Mouse (Mus musculus) frontal cortex, adult 2 months (tissue): ENCODE data around the gene Lrig1. TPM values are rescaled to one million over a fixed set of nuclear protein-coding genes. Genes with fewer than 3 reads are reported as not detected.

ENCODE experiments used
- DNase-seq, 2 experiments: peaks; one replicate each; pipeline ENCODE4 v3.0.0; 2022; ENCODE audit warnings: low spot score in 1 of 2; ENCODE audit errors: extremely low spot score in 1 of 2
- polyA plus RNA-seq: library from polyadenylated mRNA; depleted of rRNA; stranded (reverse); fragments of >200 nt; gene quantifications from 2 replicates; pipeline ENCODE4 v1.2.3, GENCODE M21; 2012

The Lrig1 gene
- polyA plus RNA-seq, 1 experiment, result 33.3 TPM

DNA sequence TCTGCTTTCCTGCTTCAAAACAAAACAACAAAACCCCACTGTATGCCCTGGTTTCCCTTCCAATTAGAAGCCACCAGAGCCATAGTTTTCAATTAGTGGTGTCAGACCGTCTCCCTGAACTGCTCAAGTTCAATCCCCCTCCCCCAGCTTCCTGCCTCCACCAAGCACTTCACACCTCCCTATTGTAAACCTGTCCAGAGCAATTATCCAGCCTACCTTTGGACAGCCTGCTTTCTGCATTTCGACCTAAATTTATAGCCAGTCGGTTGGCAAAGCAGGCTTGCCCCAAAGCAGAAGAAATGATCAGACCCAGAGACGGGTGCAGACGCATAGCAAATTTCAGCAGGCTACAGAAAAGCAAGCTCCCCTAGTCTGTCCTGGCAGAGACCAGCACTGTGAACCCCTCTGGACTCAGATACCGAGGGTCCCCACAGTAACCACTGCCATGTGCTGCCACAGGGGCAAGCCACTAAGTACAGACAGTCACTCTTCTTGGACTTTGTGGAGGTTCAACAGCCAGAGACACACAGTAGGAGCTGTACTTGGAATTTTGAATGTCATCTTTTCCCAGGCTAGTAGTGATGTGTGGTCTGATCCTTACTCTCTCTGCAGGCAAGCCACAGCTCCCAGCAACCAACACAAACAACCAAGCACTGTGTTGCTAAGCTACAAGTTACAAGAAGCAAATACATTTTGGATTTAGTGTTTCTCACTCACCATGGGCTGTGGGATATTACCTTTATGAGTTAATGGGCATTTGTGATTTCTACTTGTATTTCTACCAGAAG, 21.4 kb downstream of the Lrig1 start:
- DNase-seq, result no peak

DNA sequence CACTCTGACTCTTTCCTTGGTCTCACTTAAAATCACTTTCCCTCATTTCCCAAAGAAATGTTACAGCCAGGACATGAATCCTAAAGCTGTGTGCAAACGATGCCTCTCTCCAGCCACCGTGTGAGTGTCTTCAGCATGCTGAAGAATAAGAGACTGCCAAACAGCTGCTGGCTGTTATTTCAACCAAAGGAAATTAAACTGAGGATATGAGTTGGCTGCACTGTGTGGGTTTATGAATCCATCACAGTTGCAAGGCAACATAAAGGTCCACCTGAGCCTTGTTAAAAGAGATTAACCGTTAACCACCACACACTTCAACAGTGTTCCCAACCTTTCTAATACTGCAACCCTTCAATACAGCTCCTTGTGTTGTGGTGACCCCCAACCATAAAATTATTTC, 22.5 kb downstream of the Lrig1 start:
- DNase-seq, result no peak

DNA sequence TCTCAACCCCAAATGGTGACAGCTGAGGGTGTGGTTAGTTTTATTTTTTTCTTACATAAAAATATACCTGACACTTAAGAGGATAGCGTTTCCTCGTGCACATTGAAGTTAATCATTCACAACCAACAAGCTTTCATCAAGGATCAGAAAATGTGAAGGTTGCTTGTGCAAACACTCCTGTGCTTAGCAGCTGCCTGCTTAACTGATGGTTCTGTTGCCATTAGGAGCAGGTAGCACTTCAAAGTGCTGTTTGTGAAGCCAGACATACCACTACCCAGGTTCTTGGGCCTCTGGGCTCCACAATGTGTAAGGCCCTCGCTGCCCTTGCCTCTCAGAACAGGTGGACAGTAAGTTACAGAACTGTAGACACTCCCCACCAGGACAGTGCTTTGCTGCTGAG, 23.1 kb downstream of the Lrig1 start:
- no peak for DNase-seq

DNA sequence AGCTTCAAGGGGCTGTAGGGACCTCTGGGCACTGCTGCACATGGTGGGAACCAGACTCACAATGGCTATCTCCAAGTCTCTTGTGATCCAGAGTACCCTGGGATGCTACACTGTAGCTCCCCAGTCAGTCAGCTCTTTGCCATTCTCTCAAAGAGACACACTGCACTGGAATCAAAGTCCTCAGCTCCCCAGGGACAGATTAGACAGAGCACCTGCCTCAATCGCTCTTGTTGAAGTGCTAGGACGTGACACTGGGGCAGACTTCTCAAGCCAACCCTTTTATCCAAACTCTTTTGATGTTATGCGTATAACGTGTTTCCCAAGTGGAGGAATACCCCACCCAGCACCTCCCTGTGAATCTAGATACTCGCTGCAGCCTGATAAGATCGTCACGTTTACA, 23.7 kb downstream of the Lrig1 start:
- no peak for DNase-seq

DNA sequence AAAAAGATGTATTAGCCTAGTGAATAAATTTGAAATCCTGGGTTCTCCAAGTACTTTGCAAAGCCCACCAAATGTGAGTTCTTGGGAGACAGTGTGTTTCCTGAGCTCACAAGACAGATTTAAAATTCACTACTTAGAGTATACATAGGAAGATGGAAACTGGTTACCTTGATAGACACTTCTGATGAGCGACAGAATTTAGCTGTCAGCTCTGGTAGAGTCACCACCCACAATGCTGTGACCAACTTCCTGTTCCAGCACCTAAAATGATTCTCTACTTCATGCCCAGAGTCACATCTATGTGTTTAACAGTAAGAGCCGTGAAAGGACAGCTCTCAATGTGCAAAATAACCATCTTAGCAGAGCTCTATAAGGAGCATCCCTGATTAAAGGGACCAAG, 27.5 kb downstream of the Lrig1 start:
- DNase-seq, result no peak

DNA sequence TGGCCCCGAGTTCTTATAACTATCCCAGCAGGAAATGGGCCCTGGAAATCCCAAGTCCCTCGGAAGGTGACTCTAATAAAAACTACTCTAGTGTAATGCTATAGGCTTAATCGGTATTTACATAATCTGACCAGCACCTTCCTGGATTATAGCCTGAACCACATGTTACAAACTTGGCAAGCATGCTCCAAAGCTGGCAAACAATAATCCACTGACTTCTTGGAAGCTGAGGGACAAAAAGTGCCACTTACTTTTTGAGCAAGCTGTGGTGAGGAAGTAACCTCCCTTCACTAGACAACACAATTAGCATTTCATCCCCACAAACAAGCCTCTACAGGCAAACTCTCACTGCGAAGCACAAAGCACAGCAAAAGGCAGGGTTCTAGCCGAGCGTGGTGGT, 30.6 kb downstream of the Lrig1 start:
- DNase-seq, result no peak

DNA sequence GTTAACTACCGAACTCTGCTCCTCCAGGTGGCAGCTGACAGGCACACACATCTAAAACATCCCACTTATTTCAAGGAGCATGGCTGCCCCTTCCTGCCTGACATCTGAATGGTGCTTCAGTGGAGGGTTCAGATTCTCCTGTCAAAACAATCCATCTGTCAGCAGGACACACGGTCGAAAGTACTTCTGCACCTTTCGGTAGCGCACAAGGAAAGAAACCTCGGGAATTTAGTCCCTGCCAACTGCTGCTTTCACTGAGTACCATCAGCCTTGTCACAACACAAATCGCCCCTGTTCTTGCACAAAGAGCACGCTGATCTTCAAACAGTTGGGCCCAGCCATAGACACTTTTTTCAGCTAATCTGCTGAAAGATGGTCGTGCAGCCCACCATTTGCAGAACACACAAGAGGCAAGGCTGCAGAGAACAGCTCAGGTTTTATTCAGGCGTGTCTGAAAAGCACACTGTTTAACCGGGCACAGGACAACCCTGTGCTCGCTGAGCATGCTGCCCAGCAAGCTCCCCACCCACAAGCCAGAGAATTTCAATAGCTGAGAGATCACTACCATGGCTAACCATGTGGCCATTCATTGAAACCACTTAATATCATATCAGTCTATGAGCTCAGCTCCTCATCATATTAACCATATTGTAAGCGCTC, 31.6 kb downstream of the Lrig1 start:
- no peak for DNase-seq

DNA sequence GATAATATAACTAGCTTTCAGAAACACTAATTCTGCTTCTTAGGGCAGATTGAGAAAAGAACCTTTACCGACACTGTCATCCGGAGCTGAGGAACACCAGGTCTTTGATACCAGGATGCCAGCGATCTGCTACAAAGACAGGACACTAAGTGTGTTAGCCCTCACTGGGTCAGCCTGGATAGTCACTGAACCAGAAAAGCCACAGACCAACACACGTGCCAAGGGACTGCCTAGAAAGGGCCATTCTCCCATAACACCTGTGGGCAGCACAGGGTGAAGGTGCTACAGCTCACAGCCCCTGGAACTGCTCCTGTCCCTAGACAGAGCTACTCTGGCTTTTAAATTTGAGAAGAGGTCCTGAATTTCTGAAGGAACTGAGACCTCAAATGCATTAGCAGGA, 32.8 kb downstream of the Lrig1 start:
- DNase-seq, result no peak

DNA sequence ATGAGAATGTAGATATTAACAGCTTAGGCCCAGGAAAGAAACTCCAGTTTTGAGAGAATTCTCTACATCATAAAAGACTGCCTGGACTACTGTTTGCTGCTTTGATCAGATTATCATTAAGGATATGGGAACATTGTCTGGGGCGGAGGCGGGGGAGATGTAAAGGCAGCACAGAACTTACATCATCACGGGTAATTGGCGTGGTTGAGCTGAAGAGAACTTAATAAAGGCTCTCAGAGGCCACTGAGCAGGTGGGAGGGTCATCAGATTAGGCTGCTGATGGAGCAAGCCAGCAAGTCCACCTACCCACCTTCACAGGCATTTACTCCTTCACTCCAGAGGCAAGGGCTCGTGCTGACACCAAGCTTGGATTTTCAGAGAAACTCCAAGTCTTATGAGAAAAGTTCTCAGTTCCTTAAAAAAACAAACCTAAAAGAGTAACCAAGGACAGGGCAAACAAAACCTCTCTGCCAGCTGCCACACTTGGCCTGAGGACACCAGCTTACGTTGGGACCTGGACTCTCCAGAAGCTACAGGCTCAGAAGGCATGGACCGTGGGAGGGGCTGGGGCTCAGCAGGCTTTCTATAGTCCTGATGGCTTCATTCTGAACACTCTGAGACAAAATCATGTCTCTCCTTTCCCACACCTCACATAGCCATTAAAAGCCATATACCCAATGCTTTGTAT, 33.4 kb downstream of the Lrig1 start:
- DNase-seq, result no peak

DNA sequence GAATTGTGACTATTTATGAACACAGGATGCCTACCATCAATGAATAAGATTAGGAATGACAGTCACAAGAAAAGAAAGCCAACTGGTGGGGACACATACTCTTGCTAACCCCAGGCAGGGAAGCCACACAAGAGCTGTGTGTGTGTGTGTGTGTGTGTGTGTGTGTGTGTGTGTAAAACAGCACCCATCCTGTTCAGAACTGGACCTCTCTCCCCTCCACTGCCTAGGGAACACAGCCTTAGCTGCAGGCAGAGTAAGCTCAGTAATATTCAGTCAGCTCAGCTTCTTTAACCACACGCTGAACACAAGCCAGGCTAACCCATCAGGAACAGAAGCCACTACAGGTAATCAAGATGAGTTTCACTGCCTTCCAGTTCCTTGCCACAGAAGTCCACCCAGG, 34.3 kb downstream of the Lrig1 start:
- no peak for DNase-seq

DNA sequence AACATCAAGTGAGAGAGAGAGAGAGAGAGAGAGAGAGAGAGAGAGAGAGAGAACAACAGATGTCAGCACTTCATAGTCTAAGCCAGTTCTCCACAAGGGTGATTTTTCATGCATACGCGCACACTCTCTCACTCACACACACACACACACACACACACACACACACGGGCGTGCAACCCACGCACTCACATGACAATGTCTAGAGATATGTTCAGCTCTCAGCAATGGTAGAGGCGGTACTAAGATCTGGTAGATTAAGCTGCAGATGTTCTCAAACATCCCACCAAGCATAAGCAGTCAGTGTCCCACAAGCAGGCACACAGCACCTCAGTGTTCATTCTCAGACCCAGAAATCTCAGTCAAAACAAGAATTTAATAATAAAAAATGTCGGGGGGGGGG, 34.7 kb downstream of the Lrig1 start:
- DNase-seq, result no peak

DNA sequence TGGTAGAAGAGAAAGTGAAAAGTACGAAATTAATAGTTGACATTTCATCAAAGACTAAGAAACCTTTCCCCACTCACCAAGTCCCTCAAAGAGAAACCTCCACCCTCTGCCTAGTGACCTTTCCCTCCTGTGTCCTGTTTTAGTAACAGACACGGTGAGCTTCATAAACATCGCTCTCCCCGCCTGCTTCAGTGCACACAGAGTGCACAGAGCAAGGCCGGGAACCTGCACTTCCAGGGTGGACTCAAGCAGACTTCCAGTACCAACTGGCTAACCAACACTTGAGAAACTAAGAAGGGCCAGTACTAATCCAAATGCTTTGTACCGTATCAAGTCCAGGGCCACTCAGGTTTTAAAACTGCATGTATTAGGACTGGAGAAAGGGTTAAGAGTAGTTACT, 36.0 kb downstream of the Lrig1 start:
- DNase-seq, result no peak

DNA sequence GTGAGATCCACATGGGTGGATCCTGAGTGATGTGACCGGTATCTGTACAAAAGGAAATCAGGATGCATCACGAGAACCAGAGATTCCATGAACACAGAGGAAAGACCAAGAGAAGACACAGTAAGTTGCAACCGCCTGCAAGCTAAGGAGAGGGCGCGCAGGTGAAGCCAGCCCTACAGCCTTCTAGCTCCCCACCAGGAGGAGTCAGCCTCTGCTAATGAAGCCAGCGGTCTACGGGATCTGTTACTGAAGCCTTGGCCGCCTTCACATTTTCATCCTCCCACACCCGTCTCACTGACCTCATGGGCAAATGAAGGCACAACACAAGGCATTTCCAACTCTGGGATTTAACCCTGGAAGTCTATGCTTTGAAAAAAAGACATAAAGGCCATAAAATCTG, 38.0 kb downstream of the Lrig1 start:
- DNase-seq, result no peak

DNA sequence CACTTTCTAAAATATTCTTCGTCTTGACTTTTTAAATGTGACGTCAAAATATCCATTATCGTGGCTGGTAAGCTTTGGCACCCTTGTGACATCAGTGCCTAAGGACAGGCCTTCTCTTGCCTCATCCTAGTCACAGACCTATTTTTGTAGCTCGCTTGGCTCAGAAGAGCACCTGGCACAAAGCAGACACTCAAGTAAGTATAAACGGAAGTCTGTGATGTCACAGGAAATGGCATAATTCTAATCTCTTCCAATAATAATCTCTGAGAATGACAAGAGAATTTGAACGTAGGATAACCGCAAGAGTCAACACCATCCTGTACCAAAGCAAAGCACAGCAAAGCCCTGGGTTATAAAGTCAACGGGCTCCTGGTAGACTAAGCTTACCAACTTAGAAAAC, 38.6 kb downstream of the Lrig1 start:
- DNase-seq, result no peak

DNA sequence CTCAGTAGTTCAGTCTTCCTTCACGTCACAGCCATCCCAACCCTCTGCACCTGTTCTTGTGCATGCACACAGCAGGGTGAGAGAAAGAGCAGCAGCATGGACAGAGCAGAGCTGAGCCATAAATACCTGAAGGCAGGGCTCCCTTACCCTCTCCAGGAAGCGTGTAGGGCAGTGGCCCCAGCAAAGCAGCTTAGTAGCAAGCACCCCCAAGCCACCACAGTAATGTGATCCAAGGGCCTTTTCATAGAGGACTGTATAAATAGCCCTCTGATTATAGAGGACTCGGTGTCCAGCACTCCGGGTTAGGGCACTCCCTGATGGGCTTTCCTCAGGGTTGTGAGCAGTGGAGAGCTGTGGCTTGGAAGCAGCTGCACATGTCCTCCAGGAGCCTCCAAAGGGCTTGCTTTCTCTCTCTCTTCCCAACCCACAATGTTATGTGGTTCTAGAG, 40.0 kb downstream of the Lrig1 start:
- DNase-seq, result no peak

DNA sequence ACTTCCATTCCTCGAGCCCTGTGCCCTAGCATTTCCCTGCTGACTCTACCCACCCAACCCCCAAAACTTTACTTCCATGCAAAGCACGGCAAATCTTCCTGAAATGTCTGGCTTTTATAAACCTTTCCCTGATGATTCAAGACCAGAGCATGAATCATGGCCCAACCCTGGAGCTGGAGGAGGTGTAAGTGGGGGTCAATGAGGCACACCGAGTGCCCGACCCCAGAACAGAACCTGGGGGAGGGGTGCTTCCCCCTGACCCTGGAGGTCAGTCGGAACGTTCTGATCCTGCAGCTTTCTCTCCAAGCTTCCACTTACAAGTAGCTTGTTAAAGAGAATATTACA, 41.9 kb downstream of the Lrig1 start:
- no peak for DNase-seq

DNA sequence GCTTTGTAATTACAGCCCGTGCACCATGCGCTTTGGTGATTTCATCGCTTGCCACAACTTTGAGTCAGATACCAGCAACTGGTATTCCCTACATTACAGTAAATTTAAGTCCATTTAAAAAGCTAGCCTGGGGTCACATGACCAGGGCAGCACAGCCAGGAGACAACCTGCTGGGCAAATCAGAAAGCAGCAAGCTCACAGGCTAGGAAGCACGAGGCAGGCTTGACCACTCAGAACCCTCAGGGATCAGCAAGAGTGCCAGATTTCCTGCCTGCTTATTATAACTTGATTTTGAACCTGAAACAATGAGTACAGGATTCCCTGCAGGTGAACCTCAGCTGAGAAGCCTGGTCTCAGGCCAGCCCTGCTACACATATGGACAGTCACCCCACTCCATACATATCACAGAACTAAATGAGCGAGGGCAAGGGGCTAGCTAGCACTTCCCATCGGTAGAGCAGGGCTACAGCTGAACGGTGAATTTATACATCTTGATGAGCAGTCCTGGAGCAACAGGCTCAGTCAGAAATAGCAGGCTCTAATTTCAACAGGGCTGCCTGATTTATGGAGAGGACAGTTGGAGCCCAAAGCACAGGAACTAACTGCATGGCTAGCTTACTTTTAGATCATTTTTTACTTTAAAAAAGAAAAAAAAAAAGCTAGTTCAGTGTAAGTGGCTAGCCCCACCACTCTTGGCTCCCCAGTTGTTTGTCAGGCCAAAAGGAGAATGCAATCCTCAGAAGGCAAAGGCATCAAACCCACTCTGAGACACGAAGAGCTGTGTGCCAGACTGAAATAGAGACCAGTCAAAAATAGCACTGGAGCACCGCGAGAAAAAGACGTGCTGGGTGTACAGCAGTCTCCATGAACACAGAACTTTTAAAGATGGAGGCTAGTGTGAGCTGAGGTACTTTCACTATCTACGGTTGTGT, 42.5 kb downstream of the Lrig1 start:
- DNase-seq, result no peak

DNA sequence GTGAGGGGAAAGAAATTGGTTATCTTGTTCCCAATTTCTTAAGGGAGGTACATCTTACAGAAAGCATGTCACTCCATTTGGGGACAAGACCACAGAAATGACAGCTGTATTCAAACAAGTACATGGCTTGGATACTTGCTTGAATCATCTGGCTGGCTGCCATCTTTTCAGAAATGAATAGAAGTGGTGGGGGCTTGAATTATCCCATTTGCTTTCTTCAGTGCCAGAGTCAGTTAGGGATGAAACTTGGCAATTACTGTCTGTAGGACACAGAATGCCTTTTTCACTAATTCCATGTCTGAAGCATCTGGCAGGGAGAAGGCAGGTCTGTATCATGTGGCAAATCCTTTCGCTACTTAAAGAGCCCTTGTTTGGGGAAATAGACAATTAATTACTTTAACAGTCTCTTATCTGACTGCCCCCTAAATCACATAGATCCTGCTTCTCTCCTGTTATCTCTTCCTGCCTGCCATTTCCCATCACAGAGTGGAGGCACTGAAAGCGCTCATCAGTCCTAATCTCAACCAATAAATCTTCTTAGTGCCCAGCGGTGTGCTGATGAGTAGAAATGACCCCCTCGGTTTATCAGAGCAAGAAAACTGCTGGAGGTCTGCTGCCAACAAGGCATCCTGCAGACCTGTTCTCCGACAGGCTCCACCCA, 44.0 kb downstream of the Lrig1 start:
- DNase-seq, result no peak

DNA sequence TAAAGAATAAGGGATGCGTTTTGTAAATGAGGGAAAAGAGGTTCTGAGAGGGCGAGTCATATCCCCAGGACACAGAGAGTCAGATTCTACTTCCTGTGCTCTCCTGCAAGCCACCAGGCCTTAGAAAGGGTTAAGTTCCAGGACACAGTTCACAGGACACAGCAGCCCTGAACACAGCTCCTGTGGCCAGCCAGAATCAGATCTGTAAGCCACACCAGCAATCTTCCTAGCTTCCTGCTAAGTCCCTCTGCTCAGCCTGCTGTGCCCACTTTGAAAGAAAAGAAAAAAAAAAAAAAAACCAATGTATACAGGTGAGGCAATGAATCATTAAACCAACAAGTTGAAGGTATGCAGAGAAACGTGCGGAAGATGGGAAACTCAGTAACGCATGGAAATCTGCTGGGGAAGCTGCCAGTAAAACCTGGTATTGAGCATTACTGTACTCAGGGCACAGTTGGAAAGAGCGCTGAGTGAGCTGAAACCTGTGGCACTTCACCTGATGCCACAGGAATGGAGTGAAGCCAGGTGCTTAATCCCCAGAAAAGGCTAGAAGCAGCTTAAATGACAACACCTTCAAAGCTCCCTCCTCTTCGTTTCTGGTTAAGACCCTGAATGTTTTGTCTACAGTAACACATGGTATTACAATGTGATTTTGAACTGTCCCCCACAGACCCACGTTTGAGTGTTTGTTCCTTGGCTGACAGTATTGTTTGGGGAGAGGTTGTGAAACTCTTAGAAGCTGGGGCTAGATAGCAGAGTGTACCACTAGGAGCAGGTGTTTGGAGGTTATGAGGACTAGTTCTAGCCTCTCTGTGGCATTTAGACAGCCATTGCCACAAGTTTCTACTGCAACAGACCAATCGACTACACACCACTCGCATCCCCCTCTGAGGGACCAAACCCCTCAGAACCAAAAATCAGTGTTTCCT, 46.3 kb downstream of the Lrig1 start:
- no peak for DNase-seq
